Mouse (Mus musculus) kidney, postnatal 36 days (tissue): ENCODE measurements around the gene S100a16.

Experiments
- DNase-seq, 2 experiments: peaks; one replicate each; pipeline ENCODE4 v3.0.0; 2021 to 2022; ENCODE audit warnings: mixed read lengths in 2 of 2

Gene S100a16

GRCm38 (mm10) chr3:90525421-90525820 is 11.6 kb upstream of the S100a16 start:
- DNase-seq = peak; percentile 60 to 75

GRCm38 (mm10) chr3:90526076-90526475 is 11.0 kb upstream of the S100a16 start:
- DNase-seq = no peak

GRCm38 (mm10) chr3:90526580-90526979 is 10.5 kb upstream of the S100a16 start, which contains the start of gene S100a14:
Gene S100a14, plus strand, starts transcription at chr3:90526856.
- no peak for DNase-seq

GRCm38 (mm10) chr3:90527291-90527873 is 9.7 kb upstream of the S100a16 start:
- no peak for DNase-seq

GRCm38 (mm10) chr3:90531713-90532112 is 5.3 kb upstream of the S100a16 start:
- no peak for DNase-seq

- DNase-seq = no peak
These were observed 1.6 kb upstream of the S100a16 start for GRCm38 (mm10) chr3:90535446-90535845.

GRCm38 (mm10) chr3:90537905-90538296 is 847 bp downstream of the S100a16 start:
- no peak for DNase-seq

- DNase-seq = peak; percentile 65 to 72
These were observed 3.9 kb downstream of the S100a16 start for GRCm38 (mm10) chr3:90540904-90541303.

GRCm38 (mm10) chr3:90549676-90550420 is 12.8 kb downstream of the S100a16 start:
- DNase-seq = peak in 1 of 2 experiments; percentile 45

GRCm38 (mm10) chr3:90550421-90550790 is 13.4 kb downstream of the S100a16 start:
- no peak for DNase-seq

- DNase-seq = no peak
These were observed 15.2 kb downstream of the S100a16 start for GRCm38 (mm10) chr3:90552231-90552630.

GRCm38 (mm10) chr3:90555954-90556353 is 18.9 kb downstream of the S100a16 start:
- peak in 1 of 2 experiments; percentile 15 for DNase-seq

- no peak for DNase-seq
These were observed 23.1 kb downstream of the S100a16 start, which contains the start of gene S100a3 for GRCm38 (mm10) chr3:90560008-90560628. Gene S100a3, plus strand, starts transcription at chr3:90560578.

- no peak for DNase-seq
These were observed 37.6 kb downstream of the S100a16 start for GRCm38 (mm10) chr3:90574691-90575090.

- DNase-seq = no peak
These were observed 38.3 kb downstream of the S100a16 start for GRCm38 (mm10) chr3:90575320-90575719.

GRCm38 (mm10) chr3:90576351-90577001 is 39.4 kb downstream of the S100a16 start:
- DNase-seq = no peak

GRCm38 (mm10) chr3:90579433-90579832 is 42.4 kb downstream of the S100a16 start:
- no peak for DNase-seq

- no peak for DNase-seq
These were observed 44.1 kb downstream of the S100a16 start for GRCm38 (mm10) chr3:90581141-90581540.

- peak in 1 of 2 experiments; percentile 19 for DNase-seq
These were observed 45.1 kb downstream of the S100a16 start for GRCm38 (mm10) chr3:90582156-90582555.

GRCm38 (mm10) chr3:90582556-90582955 is 45.5 kb downstream of the S100a16 start:
- no peak for DNase-seq

GRCm38 (mm10) chr3:90583893-90584292 is 46.8 kb downstream of the S100a16 start:
- DNase-seq = peak; percentile 62 to 68

GRCm38 (mm10) chr3:90585595-90585994 is 48.5 kb downstream of the S100a16 start:
- DNase-seq = peak; percentile 48 to 71

GRCm38 (mm10) chr3:90586016-90586643 is 49.1 kb downstream of the S100a16 start:
- DNase-seq = no peak
